Mouse (Mus musculus): Measurements from ENCODE around the gene Wfdc15b. TPM values are rescaled to one million over a fixed set of nuclear protein-coding genes. Genes with fewer than 3 reads are reported as not detected.

The Wfdc15b gene
- polyA plus RNA-seq, 1 experiment: not detected

DNA sequence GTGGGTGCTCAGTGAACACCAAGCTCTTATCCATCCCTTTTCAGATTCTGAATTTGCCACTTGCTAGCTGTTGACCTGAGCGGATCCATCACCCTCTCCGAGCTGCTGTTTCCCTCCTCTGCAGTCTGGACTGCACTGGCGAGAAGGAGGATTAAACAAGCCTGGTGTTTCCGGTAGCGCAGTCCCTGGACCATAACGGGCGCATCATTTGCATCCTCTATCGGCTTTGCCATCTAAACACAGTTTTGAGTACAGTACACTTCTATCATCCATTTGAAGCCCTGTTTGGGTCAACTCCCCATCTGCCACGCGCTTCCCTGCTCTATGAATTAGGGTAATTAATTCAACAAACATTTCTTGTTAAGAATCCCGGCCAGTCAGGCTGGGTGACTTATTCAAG, 51.1 kb downstream of the Wfdc15b start:
- TF ChIP-seq USF1 (IDR thresholded peaks at IDR 0.05; ENCODE audit: low read depth) (no peak), POLR2AphosphoS2 (IDR thresholded peaks at IDR 0.05; ENCODE audit: insufficient read length, low read depth) (no peak), TCF3 (IDR thresholded peaks at IDR 0.05; ENCODE audit: insufficient read length, low read depth) (no peak), SRF (IDR thresholded peaks at IDR 0.05; ENCODE audit: control insufficient read depth, insufficient read length, low read depth) (no peak), CEBPB (IDR thresholded peaks at IDR 0.05; ENCODE audit: insufficient read depth, poor library complexity, severe bottlenecking) (no peak), E2F4 (IDR thresholded peaks at IDR 0.05; ENCODE audit: insufficient read depth) (no peak), MAX (IDR thresholded peaks at IDR 0.05; ENCODE audit: low read depth) (no peak), MYOD1 (IDR thresholded peaks at IDR 0.05; ENCODE audit: control insufficient read depth in 1 of 3, insufficient read length in 2 of 3, low read depth in 2 of 3) (no peak), TCF12 (IDR thresholded peaks at IDR 0.05; ENCODE audit: insufficient read depth, poor library complexity, severe bottlenecking) (no peak), POLR2A (IDR thresholded peaks at IDR 0.05; ENCODE audit: insufficient read length, low read depth) (no peak), REST (IDR thresholded peaks at IDR 0.05; ENCODE audit: insufficient read depth, insufficient read length) (no peak), MYOG (IDR thresholded peaks at IDR 0.05; ENCODE audit: control insufficient read depth in 1 of 3, insufficient read depth in 1 of 3, insufficient read length in 2 of 3, low read depth in 2 of 3) (no peak)
- H3ac ChIP-seq (ENCODE audit: control insufficient read depth, insufficient read length): no peak overlapping the region
- H3K4me3 ChIP-seq: no peak overlapping the region
- H3K36me3 ChIP-seq (ENCODE audit: control insufficient read depth, insufficient read depth): no peaks in the 10 kb centered on the region
- no peak overlapping the region for H3K4me2 ChIP-seq (ENCODE audit: low read depth)
- H3K27me3 ChIP-seq (ENCODE audit: control insufficient read depth, insufficient read depth, insufficient read length): peaks cover 70% of the 10 kb centered on the region
- no peaks in the 10 kb centered on the region for H3K79me2 ChIP-seq (ENCODE audit: control insufficient read depth, insufficient read depth)

DNA sequence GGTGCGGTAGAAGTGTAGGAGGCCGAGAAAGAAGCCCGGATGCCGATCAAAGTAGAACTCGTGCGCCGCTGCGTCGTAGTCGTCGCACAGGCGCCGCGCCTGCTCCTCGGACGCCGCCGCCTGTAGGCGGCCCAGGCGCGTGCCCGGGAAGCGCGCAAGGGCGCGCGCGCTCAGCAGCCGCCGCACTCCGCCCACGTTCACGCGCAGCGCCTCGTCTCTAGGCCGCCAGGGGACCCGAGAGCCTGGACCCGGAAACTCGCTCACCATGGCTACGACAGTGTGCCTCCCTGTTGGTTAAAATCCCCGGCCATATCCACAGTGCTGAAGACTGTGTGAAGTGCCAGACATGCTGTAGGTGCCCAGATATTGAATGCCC, 52.9 kb downstream of the Wfdc15b start:
- Histone ChIP-seq H3K4me3 (no peak overlapping the region), H3K79me2 (ENCODE audit: control insufficient read depth, insufficient read depth) (no peaks in the 10 kb centered on the region), H3K36me3 (ENCODE audit: control insufficient read depth, insufficient read depth) (no peaks in the 10 kb centered on the region), H3K4me2 (ENCODE audit: low read depth) (no peak overlapping the region), H3ac (ENCODE audit: control insufficient read depth, insufficient read length) (no peak overlapping the region), H3K27me3 (ENCODE audit: control insufficient read depth, insufficient read depth, insufficient read length) (peaks cover 74% of the 10 kb centered on the region)
- TF ChIP-seq MYOG (IDR thresholded peaks at IDR 0.05; ENCODE audit: control insufficient read depth in 1 of 3, insufficient read depth in 1 of 3, insufficient read length in 2 of 3, low read depth in 2 of 3): no peak
- no peak for TF ChIP-seq TCF12 (IDR thresholded peaks at IDR 0.05; ENCODE audit: insufficient read depth, poor library complexity, severe bottlenecking)
- TF ChIP-seq MYOD1 (IDR thresholded peaks at IDR 0.05; ENCODE audit: control insufficient read depth in 1 of 3, insufficient read length in 2 of 3, low read depth in 2 of 3): no peak
- TF ChIP-seq MAX (IDR thresholded peaks at IDR 0.05; ENCODE audit: low read depth): no peak
- no peak for TF ChIP-seq CEBPB (IDR thresholded peaks at IDR 0.05; ENCODE audit: insufficient read depth, poor library complexity, severe bottlenecking)
- TF ChIP-seq USF1 (IDR thresholded peaks at IDR 0.05; ENCODE audit: low read depth): no peak
- no peak for TF ChIP-seq POLR2AphosphoS2 (IDR thresholded peaks at IDR 0.05; ENCODE audit: insufficient read length, low read depth)
- no peak for TF ChIP-seq E2F4 (IDR thresholded peaks at IDR 0.05; ENCODE audit: insufficient read depth)
- TF ChIP-seq TCF3 (IDR thresholded peaks at IDR 0.05; ENCODE audit: insufficient read length, low read depth): no peak
- TF ChIP-seq REST (IDR thresholded peaks at IDR 0.05; ENCODE audit: insufficient read depth, insufficient read length): no peak
- no peak for TF ChIP-seq SRF (IDR thresholded peaks at IDR 0.05; ENCODE audit: control insufficient read depth, insufficient read length, low read depth)
- TF ChIP-seq POLR2A (IDR thresholded peaks at IDR 0.05; ENCODE audit: insufficient read length, low read depth): no peak

DNA sequence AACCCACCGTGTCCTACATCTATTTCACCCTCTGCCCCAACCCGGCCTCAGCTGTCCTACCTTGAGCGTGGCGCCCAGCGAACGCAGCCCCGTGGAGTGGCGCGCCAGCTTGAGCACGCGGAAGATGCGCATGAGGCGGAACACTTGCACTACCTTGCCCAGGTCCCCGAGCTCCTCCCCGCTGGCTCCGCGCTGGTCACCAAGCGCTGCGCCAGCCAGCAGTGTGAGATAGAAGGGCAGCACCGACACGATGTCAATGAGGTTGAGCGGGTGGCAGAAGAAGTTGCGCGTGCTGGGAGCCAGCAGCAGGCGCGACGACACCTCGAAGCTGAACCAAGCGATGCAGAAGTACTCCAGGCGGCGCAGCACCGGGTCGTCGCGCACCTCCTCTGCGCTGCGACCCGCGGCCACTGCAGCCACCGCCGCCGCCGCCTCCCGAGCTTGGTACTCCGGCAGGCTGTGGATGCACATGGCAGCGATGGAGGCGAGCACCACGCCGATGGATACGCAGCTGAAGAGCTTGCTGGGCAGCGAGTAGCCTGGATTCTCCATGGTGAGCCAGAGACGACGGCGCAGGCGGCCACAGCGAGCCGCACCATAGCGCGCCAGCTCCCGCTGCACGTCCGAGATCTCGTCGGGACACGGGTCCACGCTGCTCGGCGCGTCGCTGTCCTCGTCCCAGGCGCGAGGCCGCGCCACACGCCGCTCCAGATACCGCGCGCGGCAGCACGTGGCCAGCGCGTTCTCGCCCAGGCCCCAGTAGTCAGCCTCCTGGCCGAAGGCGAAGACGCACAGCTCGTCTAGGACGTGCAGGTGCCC, 53.5 kb downstream of the Wfdc15b start:
- TF ChIP-seq SRF (IDR thresholded peaks at IDR 0.05; ENCODE audit: control insufficient read depth, insufficient read length, low read depth) (no peak), E2F4 (IDR thresholded peaks at IDR 0.05; ENCODE audit: insufficient read depth) (no peak), TCF3 (IDR thresholded peaks at IDR 0.05; ENCODE audit: insufficient read length, low read depth) (no peak), MAX (IDR thresholded peaks at IDR 0.05; ENCODE audit: low read depth) (no peak), MYOD1 (IDR thresholded peaks at IDR 0.05; ENCODE audit: control insufficient read depth in 1 of 3, insufficient read length in 2 of 3, low read depth in 2 of 3) (no peak), CEBPB (IDR thresholded peaks at IDR 0.05; ENCODE audit: insufficient read depth, poor library complexity, severe bottlenecking) (no peak), MYOG (IDR thresholded peaks at IDR 0.05; ENCODE audit: control insufficient read depth in 1 of 3, insufficient read depth in 1 of 3, insufficient read length in 2 of 3, low read depth in 2 of 3) (no peak)
- Histone ChIP-seq H3K4me3 (no peak overlapping the region), H3K27me3 (ENCODE audit: control insufficient read depth, insufficient read depth, insufficient read length) (peaks cover 68% of the 10 kb centered on the region), H3K79me2 (ENCODE audit: control insufficient read depth, insufficient read depth) (no peaks in the 10 kb centered on the region), H3K36me3 (ENCODE audit: control insufficient read depth, insufficient read depth) (no peaks in the 10 kb centered on the region), H3ac (ENCODE audit: control insufficient read depth, insufficient read length) (no peak overlapping the region), H3K4me2 (ENCODE audit: low read depth) (no peak overlapping the region)

DNA sequence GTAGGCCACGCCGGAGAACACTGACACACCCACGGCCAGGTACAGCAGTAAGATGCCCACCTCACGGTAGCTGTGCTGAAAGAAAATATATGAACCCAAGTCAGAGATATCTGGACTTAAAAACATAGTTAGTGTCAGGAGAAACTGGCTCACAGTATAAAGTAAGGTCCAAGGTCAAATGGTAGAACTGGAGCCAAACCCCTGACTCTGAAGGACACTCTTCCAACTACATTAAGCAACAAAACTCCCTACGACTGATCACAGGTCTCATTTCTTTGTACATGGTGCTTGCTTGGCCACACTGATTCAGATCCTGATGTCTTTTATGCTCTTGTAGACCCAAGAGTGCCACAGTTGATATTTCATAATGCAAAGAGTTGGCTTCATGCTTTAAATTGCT, 56.5 kb downstream of the Wfdc15b start:
- no peak for TF ChIP-seq E2F4 (IDR thresholded peaks at IDR 0.05; ENCODE audit: insufficient read depth)
- TF ChIP-seq TCF12 (IDR thresholded peaks at IDR 0.05; ENCODE audit: insufficient read depth, poor library complexity, severe bottlenecking): no peak
- TF ChIP-seq CEBPB (IDR thresholded peaks at IDR 0.05; ENCODE audit: insufficient read depth, poor library complexity, severe bottlenecking): no peak
- TF ChIP-seq MYOD1 (IDR thresholded peaks at IDR 0.05; ENCODE audit: control insufficient read depth in 1 of 3, insufficient read length in 2 of 3, low read depth in 2 of 3): no peak
- no peak for TF ChIP-seq MYOG (IDR thresholded peaks at IDR 0.05; ENCODE audit: control insufficient read depth in 1 of 3, insufficient read depth in 1 of 3, insufficient read length in 2 of 3, low read depth in 2 of 3)
- TF ChIP-seq TCF3 (IDR thresholded peaks at IDR 0.05; ENCODE audit: insufficient read length, low read depth): no peak
- no peak for TF ChIP-seq POLR2AphosphoS2 (IDR thresholded peaks at IDR 0.05; ENCODE audit: insufficient read length, low read depth)
- no peak for TF ChIP-seq SRF (IDR thresholded peaks at IDR 0.05; ENCODE audit: control insufficient read depth, insufficient read length, low read depth)
- no peak for TF ChIP-seq REST (IDR thresholded peaks at IDR 0.05; ENCODE audit: insufficient read depth, insufficient read length)
- TF ChIP-seq MAX (IDR thresholded peaks at IDR 0.05; ENCODE audit: low read depth): no peak
- no peak for TF ChIP-seq USF1 (IDR thresholded peaks at IDR 0.05; ENCODE audit: low read depth)
- no peak overlapping the region for H3K4me2 ChIP-seq (ENCODE audit: low read depth)
- no peaks in the 10 kb centered on the region for H3K36me3 ChIP-seq (ENCODE audit: control insufficient read depth, insufficient read depth)
- H3ac ChIP-seq (ENCODE audit: control insufficient read depth, insufficient read length): no peak overlapping the region
- peaks cover 46% of the 10 kb centered on the region for H3K27me3 ChIP-seq (ENCODE audit: control insufficient read depth, insufficient read depth, insufficient read length)
- no peak overlapping the region for H3K4me3 ChIP-seq
- no peaks in the 10 kb centered on the region for H3K79me2 ChIP-seq (ENCODE audit: control insufficient read depth, insufficient read depth)

Other genes starting within 250 kb of the Wfdc15b start
- 118 TPM for gene Ywhab, start 226.7 kb downstream of the Wfdc15b start, polyA plus RNA-seq (2012; fragmentation: generic; extraction: Trizol)
- 1.5 TPM for gene Pabpc1l, start 196.2 kb downstream of the Wfdc15b start, polyA plus RNA-seq (2012; fragmentation: generic; extraction: Trizol)
- 9.8 TPM for gene Stk4, start 151.3 kb downstream of the Wfdc15b start, polyA plus RNA-seq (2012; fragmentation: generic; extraction: Trizol)
- 24.1 TPM for gene Tomm34, start 150.5 kb downstream of the Wfdc15b start, polyA plus RNA-seq (2012; fragmentation: generic; extraction: Trizol)
- gene Kcns1, start 50.5 kb downstream of the Wfdc15b start, polyA plus RNA-seq (2012; fragmentation: generic; extraction: Trizol): not detected
- gene Wfdc5, start 38.9 kb downstream of the Wfdc15b start, polyA plus RNA-seq (2012; fragmentation: generic; extraction: Trizol): not detected
- not detected for gene Wfdc12, start 31.1 kb downstream of the Wfdc15b start, polyA plus RNA-seq (2012; fragmentation: generic; extraction: Trizol)
- not detected for gene Wfdc15a, start 21.5 kb downstream of the Wfdc15b start, polyA plus RNA-seq (2012; fragmentation: generic; extraction: Trizol)
- gene Svs2, start 16.8 kb upstream of the Wfdc15b start, polyA plus RNA-seq (2012; fragmentation: generic; extraction: Trizol): not detected
- gene Svs3b, start 35.0 kb upstream of the Wfdc15b start, polyA plus RNA-seq (2012; fragmentation: generic; extraction: Trizol): not detected
- gene Svs4, start 56.8 kb upstream of the Wfdc15b start, polyA plus RNA-seq (2012; fragmentation: generic; extraction: Trizol): not detected
- gene Svs3a, start 67.6 kb upstream of the Wfdc15b start, polyA plus RNA-seq (2012; fragmentation: generic; extraction: Trizol): not detected
- gene Svs6, start 95.1 kb upstream of the Wfdc15b start, polyA plus RNA-seq (2012; fragmentation: generic; extraction: Trizol): not detected
- gene Svs5, start 111.1 kb upstream of the Wfdc15b start, polyA plus RNA-seq (2012; fragmentation: generic; extraction: Trizol): not detected
- gene Slpi, start 167.4 kb upstream of the Wfdc15b start, polyA plus RNA-seq (2012; fragmentation: generic; extraction: Trizol): 9.4 TPM
- 0.06 TPM for gene Rbpjl, start 181.5 kb upstream of the Wfdc15b start, polyA plus RNA-seq (2012; fragmentation: generic; extraction: Trizol)
- 0.01 TPM for gene Matn4, start 183.5 kb upstream of the Wfdc15b start, polyA plus RNA-seq (2012; fragmentation: generic; extraction: Trizol)
- gene Sdc4, start 222.2 kb upstream of the Wfdc15b start, polyA plus RNA-seq (2012; fragmentation: generic; extraction: Trizol): 52.4 TPM
- gene Sys1, start 235.3 kb upstream of the Wfdc15b start, polyA plus RNA-seq (2012; fragmentation: generic; extraction: Trizol): 47.6 TPM
- 31.6 TPM for gene Gm20458, start 239.3 kb upstream of the Wfdc15b start, polyA plus RNA-seq (2012; fragmentation: generic; extraction: Trizol)

Measured in myocyte (in vitro differentiated cells).